Mouse (Mus musculus) liver, postnatal 0 days (tissue): ENCODE measurements at regions not wholly inside any gene's neighbourhood (a gene's known extent, or its start where the extent isn't known, plus 50 kb on each side); places are given as distances from the start of the nearest gene placed in this dataset.

ENCODE experiments used
- CTCF ChIP-seq: sonication (generic); IDR thresholded peaks from 2 replicates; pipeline ENCODE4 v1.5.1; 2016; ENCODE audit warnings: antibody characterized with exemption, low read depth
- EP300 ChIP-seq: IDR thresholded peaks from 2 replicates; pipeline ENCODE4 v1.6.1; 2016; ENCODE audit warnings: antibody characterized with exemption, low read depth, mild to moderate bottlenecking

GRCm38 (mm10) chr1:73233636-73234035 is 217.9 kb upstream of the Tnp1 start:
- no peak for TF ChIP-seq CTCF
- TF ChIP-seq EP300, result no peak
